Mouse (Mus musculus): Measurements from ENCODE around the gene Zfp322a. TPM values are rescaled to one million over a fixed set of nuclear protein-coding genes. Genes with fewer than 3 reads are reported as not detected.

The Zfp322a gene
- total and polyA plus RNA-seq, 2 experiments from 2014 or later = 11.9 to 27.0 TPM

- Histone ChIP-seq H3K9ac (replicated peaks; ENCODE audit: low read depth, low read length) (no peak overlapping the region), H3K27ac (ENCODE audit: low read depth) (no peak overlapping the region), H3K4me3 (ENCODE audit: low read depth, low read length) (no peak overlapping the region), H3K9me3 (replicated peaks; ENCODE audit: control insufficient read depth, low read length) (no peaks in the 10 kb centered on the region), H3K36me3 (replicated peaks; ENCODE audit: control insufficient read depth, insufficient read depth, low read length) (no peaks in the 10 kb centered on the region), H3K27me3 (ENCODE audit: control insufficient read depth, insufficient read depth, low read length) (peaks cover 47% of the 10 kb centered on the region), H3K4me1 (ENCODE audit: control insufficient read depth, insufficient read depth) (no peaks in the 10 kb centered on the region), H3K4me2 (ENCODE audit: low read depth, low read length) (no peak overlapping the region)
- TF ChIP-seq EP300 (IDR thresholded peaks at IDR 0.05; ENCODE audit: low read depth) (no peak), CTCF (IDR thresholded peaks at IDR 0.05; ENCODE audit: low read depth) (no peak)
- ATAC-seq (ENCODE audit: insufficient read depth, low read depth) (no peak), DNase-seq (ENCODE audit: low spot score) (no peak)
- WGBS = 21% methylated on average over 10 of the region's 10 CpGs
Observed at GRCm38 (mm10) chr13:23306707-23307068, 62.3 kb downstream of the Zfp322a start.

Other genes with a start within 250 kb of the Zfp322a start
- not detected in 2 replicates for gene Vmn1r218, start 236.1 kb downstream of the Zfp322a start, total RNA-seq (2014; rRNA removed; ENCODE audit: low replicate concordance)
- not detected in 2 replicates for gene Vmn1r218, start 236.1 kb downstream of the Zfp322a start, polyA plus RNA-seq (2015; fragmentation: Nextera tagmentation; extraction: Ambion mirVana)
- gene Vmn1r219, start 209.9 kb downstream of the Zfp322a start, total RNA-seq (2014; rRNA removed; ENCODE audit: low replicate concordance) = not detected in 2 replicates
- gene Vmn1r219, start 209.9 kb downstream of the Zfp322a start, polyA plus RNA-seq (2015; fragmentation: Nextera tagmentation; extraction: Ambion mirVana) = not detected in 2 replicates
- gene Vmn1r220, start 181.2 kb downstream of the Zfp322a start, total RNA-seq (2014; rRNA removed; ENCODE audit: low replicate concordance) = not detected in 2 replicates
- gene Vmn1r220, start 181.2 kb downstream of the Zfp322a start, polyA plus RNA-seq (2015; fragmentation: Nextera tagmentation; extraction: Ambion mirVana) = not detected in 2 replicates
- gene Vmn1r221, start 155.1 kb downstream of the Zfp322a start, total RNA-seq (2014; rRNA removed; ENCODE audit: low replicate concordance) = not detected in 2 replicates
- not detected in 2 replicates for gene Vmn1r221, start 155.1 kb downstream of the Zfp322a start, polyA plus RNA-seq (2015; fragmentation: Nextera tagmentation; extraction: Ambion mirVana)
- not detected in 2 replicates for gene Vmn1r222, start 133.3 kb downstream of the Zfp322a start, total RNA-seq (2014; rRNA removed; ENCODE audit: low replicate concordance)
- gene Vmn1r222, start 133.3 kb downstream of the Zfp322a start, polyA plus RNA-seq (2015; fragmentation: Nextera tagmentation; extraction: Ambion mirVana) = not detected in 2 replicates
- not detected in 2 replicates for gene Vmn1r223, start 122.1 kb downstream of the Zfp322a start, total RNA-seq (2014; rRNA removed; ENCODE audit: low replicate concordance)
- not detected in 2 replicates for gene Vmn1r223, start 122.1 kb downstream of the Zfp322a start, polyA plus RNA-seq (2015; fragmentation: Nextera tagmentation; extraction: Ambion mirVana)
- gene Abt1, start 54.7 kb upstream of the Zfp322a start, total RNA-seq (2014; rRNA removed; ENCODE audit: low replicate concordance) = 6.7 and 7.4 TPM in 2 replicates
- gene Abt1, start 54.7 kb upstream of the Zfp322a start, polyA plus RNA-seq (2015; fragmentation: Nextera tagmentation; extraction: Ambion mirVana) = 6.8 and 7.2 TPM in 2 replicates
- gene Btn1a1, start 96.7 kb upstream of the Zfp322a start, total RNA-seq (2014; rRNA removed; ENCODE audit: low replicate concordance) = 0.27 TPM in 1 of 2 replicates, not detected in the other
- gene Btn1a1, start 96.7 kb upstream of the Zfp322a start, polyA plus RNA-seq (2015; fragmentation: Nextera tagmentation; extraction: Ambion mirVana) = 0.14 and 0.18 TPM in 2 replicates
- not detected in 2 replicates for gene Btn2a2, start 119.6 kb upstream of the Zfp322a start, total RNA-seq (2014; rRNA removed; ENCODE audit: low replicate concordance)
- gene Btn2a2, start 119.6 kb upstream of the Zfp322a start, polyA plus RNA-seq (2015; fragmentation: Nextera tagmentation; extraction: Ambion mirVana) = 0.04 and 0.15 TPM in 2 replicates
- 3,824 and 4,565 TPM in 2 replicates for gene Hist1h4h, start 161.8 kb upstream of the Zfp322a start, total RNA-seq (2014; rRNA removed; ENCODE audit: low replicate concordance)
- 30.4 and 37.5 TPM in 2 replicates for gene Hist1h4h, start 161.8 kb upstream of the Zfp322a start, polyA plus RNA-seq (2015; fragmentation: Nextera tagmentation; extraction: Ambion mirVana)
- 369 and 922 TPM in 2 replicates for gene Hist1h2af, start 164.7 kb upstream of the Zfp322a start, total RNA-seq (2014; rRNA removed; ENCODE audit: low replicate concordance)
- gene Hist1h2af, start 164.7 kb upstream of the Zfp322a start, polyA plus RNA-seq (2015; fragmentation: Nextera tagmentation; extraction: Ambion mirVana) = 1.3 and 2.6 TPM in 2 replicates
- 709 and 989 TPM in 2 replicates for gene Hist1h3g, start 166.2 kb upstream of the Zfp322a start, total RNA-seq (2014; rRNA removed; ENCODE audit: low replicate concordance)
- 2.4 and 2.5 TPM in 2 replicates for gene Hist1h3g, start 166.2 kb upstream of the Zfp322a start, polyA plus RNA-seq (2015; fragmentation: Nextera tagmentation; extraction: Ambion mirVana)
- gene Hist1h2bh, start 174.2 kb upstream of the Zfp322a start, total RNA-seq (2014; rRNA removed; ENCODE audit: low replicate concordance) = 82.5 and 133 TPM in 2 replicates
- gene Hist1h2bh, start 174.2 kb upstream of the Zfp322a start, polyA plus RNA-seq (2015; fragmentation: Nextera tagmentation; extraction: Ambion mirVana) = 0.25 and 0.31 TPM in 2 replicates
- gene Hist1h3f, start 174.8 kb upstream of the Zfp322a start, total RNA-seq (2014; rRNA removed; ENCODE audit: low replicate concordance) = 441 and 779 TPM in 2 replicates
- 0.29 and 0.45 TPM in 2 replicates for gene Hist1h3f, start 174.8 kb upstream of the Zfp322a start, polyA plus RNA-seq (2015; fragmentation: Nextera tagmentation; extraction: Ambion mirVana)
- gene Hist1h4f, start 182.4 kb upstream of the Zfp322a start, total RNA-seq (2014; rRNA removed; ENCODE audit: low replicate concordance) = 2,919 and 3,073 TPM in 2 replicates
- gene Hist1h4f, start 182.4 kb upstream of the Zfp322a start, polyA plus RNA-seq (2015; fragmentation: Nextera tagmentation; extraction: Ambion mirVana) = 0.65 TPM in 1 of 2 replicates, not detected in the other
- 61.7 and 66.1 TPM in 2 replicates for gene Hist1h1d, start 184.1 kb upstream of the Zfp322a start, total RNA-seq (2014; rRNA removed; ENCODE audit: low replicate concordance)
- gene Hist1h1d, start 184.1 kb upstream of the Zfp322a start, polyA plus RNA-seq (2015; fragmentation: Nextera tagmentation; extraction: Ambion mirVana) = 0.16 and 0.20 TPM in 2 replicates
- gene Hist1h3e, start 193.2 kb upstream of the Zfp322a start, total RNA-seq (2014; rRNA removed; ENCODE audit: low replicate concordance) = 625 and 977 TPM in 2 replicates
- 0.70 and 0.97 TPM in 2 replicates for gene Hist1h3e, start 193.2 kb upstream of the Zfp322a start, polyA plus RNA-seq (2015; fragmentation: Nextera tagmentation; extraction: Ambion mirVana)
- gene Hist1h2ae, start 202.0 kb upstream of the Zfp322a start, total RNA-seq (2014; rRNA removed; ENCODE audit: low replicate concordance) = 171 and 312 TPM in 2 replicates
- gene Hist1h2ae, start 202.0 kb upstream of the Zfp322a start, polyA plus RNA-seq (2015; fragmentation: Nextera tagmentation; extraction: Ambion mirVana) = 12.1 and 14.3 TPM in 2 replicates
- gene Hist1h2bg, start 202.2 kb upstream of the Zfp322a start, total RNA-seq (2014; rRNA removed; ENCODE audit: low replicate concordance) = 1,110 and 1,666 TPM in 2 replicates
- gene Hist1h2bg, start 202.2 kb upstream of the Zfp322a start, polyA plus RNA-seq (2015; fragmentation: Nextera tagmentation; extraction: Ambion mirVana) = 2.5 and 4.3 TPM in 2 replicates
- 603 and 951 TPM in 2 replicates for gene Hist1h2bf, start 205.0 kb upstream of the Zfp322a start, total RNA-seq (2014; rRNA removed; ENCODE audit: low replicate concordance)
- 1.3 and 1.6 TPM in 2 replicates for gene Hist1h2bf, start 205.0 kb upstream of the Zfp322a start, polyA plus RNA-seq (2015; fragmentation: Nextera tagmentation; extraction: Ambion mirVana)
- 568 and 769 TPM in 2 replicates for gene Hist1h2ad, start 205.2 kb upstream of the Zfp322a start, total RNA-seq (2014; rRNA removed; ENCODE audit: low replicate concordance)
- 0.27 and 1.8 TPM in 2 replicates for gene Hist1h2ad, start 205.2 kb upstream of the Zfp322a start, polyA plus RNA-seq (2015; fragmentation: Nextera tagmentation; extraction: Ambion mirVana)
- gene Hist1h3d, start 206.6 kb upstream of the Zfp322a start, total RNA-seq (2014; rRNA removed; ENCODE audit: low replicate concordance) = 116 and 155 TPM in 2 replicates
- gene Hist1h3d, start 206.6 kb upstream of the Zfp322a start, polyA plus RNA-seq (2015; fragmentation: Nextera tagmentation; extraction: Ambion mirVana) = 1.2 and 1.8 TPM in 2 replicates
- 1,649 and 2,136 TPM in 2 replicates for gene Hist1h4d, start 212.4 kb upstream of the Zfp322a start, total RNA-seq (2014; rRNA removed; ENCODE audit: low replicate concordance)
- gene Hist1h4d, start 212.4 kb upstream of the Zfp322a start, polyA plus RNA-seq (2015; fragmentation: Nextera tagmentation; extraction: Ambion mirVana) = 18.8 and 21.2 TPM in 2 replicates

All from heart, postnatal 0 days (tissue).